Mouse (Mus musculus) forebrain, embryonic 11.5 days (tissue): Measurements from ENCODE around the gene Snrpg. TPM values are rescaled to one million over a fixed set of nuclear protein-coding genes. Genes with fewer than 3 reads are reported as not detected.

Experiments used
- ATAC-seq: fragments of 200-750 bp; cut with Nextera tagmentation; replicated peaks from 2 replicates; pipeline ENCODE4 v1.8.0; 2017; ENCODE audit warnings: moderate TSS enrichment; ENCODE audit not compliant: low FRiP score
- DNase-seq: peaks from one replicate; pipeline ENCODE4 v3.0.0-alpha.2; 2017; ENCODE audit warnings: low spot score
- H3K27ac ChIP-seq: fragments of 300-500 bp; sonication (generic); 2 replicates; pipeline ENCODE4 v1.5.1; 2014; ENCODE audit warnings: low read depth, low read length
- H3K27me3 ChIP-seq: fragments of 300-500 bp; sonication (generic); 2 replicates; pipeline ENCODE4 v1.6.1; 2014; ENCODE audit warnings: mild to moderate bottlenecking, low read length, mixed read lengths; ENCODE audit not compliant: control insufficient read depth, insufficient read depth
- H3K36me3 ChIP-seq: fragments of 300-500 bp; sonication (generic); 2 replicates; pipeline ENCODE4 v1.6.1; 2014; ENCODE audit warnings: mild to moderate bottlenecking, low read length, moderate library complexity, mixed read lengths; ENCODE audit not compliant: control insufficient read depth, insufficient read depth
- H3K4me1 ChIP-seq: fragments of 300-500 bp; sonication (generic); replicated peaks from 2 replicates; pipeline ENCODE4 v1.6.1; 2014; ENCODE audit warnings: low read length, mixed read lengths; ENCODE audit not compliant: control insufficient read depth, insufficient read depth
- H3K4me2 ChIP-seq: fragments of 300-500 bp; sonication (generic); 2 replicates; pipeline ENCODE4 v1.6.1; 2014; ENCODE audit warnings: low read depth, mild to moderate bottlenecking, low read length, moderate library complexity, mixed read lengths; ENCODE audit not compliant: severe bottlenecking
- H3K4me3 ChIP-seq: fragments of 300-500 bp; sonication (generic); 2 replicates; pipeline ENCODE4 v1.5.1; 2014; ENCODE audit warnings: low read depth, low read length
- H3K9ac ChIP-seq: fragments of 300-500 bp; sonication (generic); 2 replicates; pipeline ENCODE4 v1.6.1; 2014; ENCODE audit warnings: low read length
- H3K9me3 ChIP-seq: fragments of 300-500 bp; sonication (generic); 2 replicates; pipeline ENCODE4 v1.6.1; 2016; ENCODE audit warnings: low read length, mixed read lengths; ENCODE audit not compliant: control insufficient read depth
- WGBS: fragments of 180-500 bp; shearing (Covaris S2); extraction: QIAGEN DNeasy Blood & Tissue Kit; methylation state at CpG from one replicate; pipeline ENCODE4 v1.1.7; 2014; 5-methylcytosine and 5-hydroxymethylcytosine counted together
- polyA plus RNA-seq: library from polyadenylated mRNA; unstranded; fragments of >200 nt; fragmentation: Nextera tagmentation; extraction: Ambion mirVana; gene quantifications from 2 replicates; pipeline ENCODE4 v1.2.1, GENCODE M21; 2014

Snrpg gene
- polyA plus RNA-seq, 1 experiment from 2014 or later: 792 TPM

- Histone ChIP-seq H3K27me3 (no peaks in the 10 kb centered on the region), H3K4me2 (no peak overlapping the region), H3K9ac (no peak overlapping the region), H3K4me1 (no peaks in the 10 kb centered on the region; the same call in 1 of the 2 replicates), H3K27ac (no peak overlapping the region), H3K36me3 (no peaks in the 10 kb centered on the region), H3K9me3 (no peaks in the 10 kb centered on the region), H3K4me3 (no peak overlapping the region)
- 86% methylated on average over 7 of the region's 7 CpGs for WGBS
- DNase-seq (no peak), ATAC-seq (no peak)
Observed at GRCm38 (mm10) chr6:86361373-86361772, 9.7 kb upstream of the Snrpg start.

- H3K9me3 ChIP-seq: no peaks in the 10 kb centered on the region
Observed at GRCm38 (mm10) chr6:86364442-86365141, 6.5 kb upstream of the Snrpg start.

GRCm38 (mm10) chr6:86365371-86366124 lies 5.6 kb upstream of the Snrpg start, which contains the start of gene Fam136a:
Fam136a (plus strand) TSS chr6:86365646.
- Histone ChIP-seq H3K27ac (no peak within 1 kb of the TSS; the same call in 1 of the 2 replicates), H3K4me2 (peak within 1 kb of the TSS; percentile 90), H3K27me3 (no peaks in the 10 kb centered on the region), H3K36me3 (no peaks in the 10 kb centered on the region), H3K4me3 (peak within 1 kb of the TSS; percentile 66), H3K9me3 (no peaks in the 10 kb centered on the region), H3K9ac (peak within 1 kb of the TSS; percentile 90), H3K4me1 (peaks cover 4% of the 10 kb centered on the region)
- peak; percentile 94 for ATAC-seq
- under 1% methylated on average over 72 of the region's 76 CpGs for WGBS
- DNase-seq: peak; percentile 100

More at GRCm38 (mm10) chr6:86364442-86365141, 6.5 kb upstream of the Snrpg start:
- H3K9ac ChIP-seq: peak overlapping the region; percentile 90
- DNase-seq: peak; percentile 81
- H3K4me2 ChIP-seq: peak overlapping the region; percentile 90
- H3K27ac ChIP-seq: no peak overlapping the region
- peaks cover 3% of the 10 kb centered on the region; the same call in 1 of the 2 replicates for H3K4me1 ChIP-seq
- no peaks in the 10 kb centered on the region for H3K36me3 ChIP-seq
- no peaks in the 10 kb centered on the region for H3K27me3 ChIP-seq
- peak overlapping the region; percentile 66 for H3K4me3 ChIP-seq
- ATAC-seq: peak; percentile 47
- WGBS: 4% methylated on average over 17 of the region's 17 CpGs

GRCm38 (mm10) chr6:86366125-86366852 lies 4.8 kb upstream of the Snrpg start:
- Histone ChIP-seq H3K4me2 (peak overlapping the region; percentile 90), H3K36me3 (no peaks in the 10 kb centered on the region), H3K4me1 (peaks cover 6% of the 10 kb centered on the region), H3K9ac (peak overlapping the region; percentile 90), H3K27ac (no peak overlapping the region; the same call in 1 of the 2 replicates), H3K9me3 (no peaks in the 10 kb centered on the region), H3K4me3 (peak overlapping the region; percentile 66), H3K27me3 (no peaks in the 10 kb centered on the region)
- DNase-seq (peak; percentile 59), ATAC-seq (0 out of 2 replicates have a peak, but pooled peaks have one; percentile 11)
- WGBS: 49% methylated on average over 25 of the region's 25 CpGs

GRCm38 (mm10) chr6:86366853-86367249 lies 4.3 kb upstream of the Snrpg start:
- no peak for ATAC-seq
- Histone ChIP-seq H3K36me3 (no peaks in the 10 kb centered on the region), H3K4me1 (peaks cover 6% of the 10 kb centered on the region), H3K4me2 (peak overlapping the region; percentile 90), H3K27me3 (no peaks in the 10 kb centered on the region), H3K9me3 (no peaks in the 10 kb centered on the region), H3K4me3 (peak overlapping the region; percentile 66; the same call in 1 of the 2 replicates), H3K9ac (peak overlapping the region; percentile 90), H3K27ac (no peak overlapping the region)
- no peak for DNase-seq
- WGBS: 71% methylated on average over 2 of the region's 2 CpGs

GRCm38 (mm10) chr6:86368479-86368878 lies 2.6 kb upstream of the Snrpg start:
- WGBS: 92% methylated on average over 5 of the region's 5 CpGs
- no peaks in the 10 kb centered on the region for H3K36me3 ChIP-seq

GRCm38 (mm10) chr6:86370093-86370713 lies 901 bp upstream of the Snrpg start:
- Histone ChIP-seq H3K9me3 (no peaks in the 10 kb centered on the region), H3K36me3 (no peaks in the 10 kb centered on the region), H3K27ac (peak overlapping the region; percentile 83; the same call in 1 of the 2 replicates), H3K9ac (peak overlapping the region; percentile 92), H3K4me1 (peaks cover 12% of the 10 kb centered on the region), H3K4me2 (peak overlapping the region; percentile 84; the same call in 1 of the 2 replicates), H3K4me3 (no peak overlapping the region), H3K27me3 (no peaks in the 10 kb centered on the region)
- no peak for ATAC-seq
- WGBS: 60% methylated on average over 3 of the region's 3 CpGs
- DNase-seq: no peak

More at GRCm38 (mm10) chr6:86368479-86368878, 2.6 kb upstream of the Snrpg start:
- no peak for ATAC-seq
- Histone ChIP-seq H3K27me3 (no peaks in the 10 kb centered on the region), H3K9ac (no peak overlapping the region), H3K27ac (no peak overlapping the region), H3K4me3 (no peak overlapping the region), H3K4me2 (no peak overlapping the region), H3K4me1 (peaks cover 12% of the 10 kb centered on the region), H3K9me3 (no peaks in the 10 kb centered on the region)
- no peak for DNase-seq
